Mouse (Mus musculus): ENCODE results near the gene Hhat. TPM values are rescaled to one million over a fixed set of nuclear protein-coding genes. Genes with fewer than 3 reads are reported as not detected.

The Hhat gene
- polyA plus RNA-seq, 1 experiment = 0.39 TPM

- Histone ChIP-seq H3K27ac (ENCODE audit: insufficient read depth, low read depth, low read length) (no peak overlapping the region), H3K4me1 (ENCODE audit: control insufficient read depth, insufficient read depth, low read length) (no peaks in the 10 kb centered on the region), H3K4me3 (ENCODE audit: insufficient read depth, low read length) (no peak overlapping the region)
- no peak for TF ChIP-seq POLR2A (IDR thresholded peaks at IDR 0.05; ENCODE audit: borderline replicate concordance, low read depth, low read length)
- TF ChIP-seq CTCF (IDR thresholded peaks at IDR 0.05; ENCODE audit: low read depth, low read length) = no peak
These were observed 307.3 kb downstream of the Hhat start for GRCm38 (mm10) chr1:192463732-192464131.

GRCm38 (mm10) chr1:192457526-192458206 is 313.4 kb downstream of the Hhat start:
- Histone ChIP-seq H3K27ac (ENCODE audit: insufficient read depth, low read depth, low read length) (no peak overlapping the region), H3K4me1 (ENCODE audit: control insufficient read depth, insufficient read depth, low read length) (no peaks in the 10 kb centered on the region), H3K4me3 (ENCODE audit: insufficient read depth, low read length) (no peak overlapping the region)
- TF ChIP-seq CTCF (IDR thresholded peaks at IDR 0.05; ENCODE audit: low read depth, low read length) (no peak), POLR2A (IDR thresholded peaks at IDR 0.05; ENCODE audit: borderline replicate concordance, low read depth, low read length) (no peak)

- no peaks in the 10 kb centered on the region for H3K4me1 ChIP-seq (ENCODE audit: control insufficient read depth, insufficient read depth, low read length)
- TF ChIP-seq CTCF (IDR thresholded peaks at IDR 0.05; ENCODE audit: low read depth, low read length) = no peak
- TF ChIP-seq POLR2A (IDR thresholded peaks at IDR 0.05; ENCODE audit: borderline replicate concordance, low read depth, low read length) = no peak
- no peak overlapping the region for H3K4me3 ChIP-seq (ENCODE audit: insufficient read depth, low read length)
- H3K27ac ChIP-seq (ENCODE audit: insufficient read depth, low read depth, low read length) = no peak overlapping the region
These were observed 314.0 kb downstream of the Hhat start for GRCm38 (mm10) chr1:192457037-192457436.

GRCm38 (mm10) chr1:192454981-192455380 is 316.0 kb downstream of the Hhat start:
- Histone ChIP-seq H3K27ac (ENCODE audit: insufficient read depth, low read depth, low read length) (no peak overlapping the region), H3K4me1 (ENCODE audit: control insufficient read depth, insufficient read depth, low read length) (no peaks in the 10 kb centered on the region), H3K4me3 (ENCODE audit: insufficient read depth, low read length) (no peak overlapping the region)
- TF ChIP-seq CTCF (IDR thresholded peaks at IDR 0.05; ENCODE audit: low read depth, low read length) = no peak
- TF ChIP-seq POLR2A (IDR thresholded peaks at IDR 0.05; ENCODE audit: borderline replicate concordance, low read depth, low read length) = no peak

GRCm38 (mm10) chr1:192454501-192454900 is 316.5 kb downstream of the Hhat start:
- Histone ChIP-seq H3K4me1 (ENCODE audit: control insufficient read depth, insufficient read depth, low read length) (no peaks in the 10 kb centered on the region), H3K4me3 (ENCODE audit: insufficient read depth, low read length) (no peak overlapping the region), H3K27ac (ENCODE audit: insufficient read depth, low read depth, low read length) (no peak overlapping the region)
- TF ChIP-seq POLR2A (IDR thresholded peaks at IDR 0.05; ENCODE audit: borderline replicate concordance, low read depth, low read length) (no peak), CTCF (IDR thresholded peaks at IDR 0.05; ENCODE audit: low read depth, low read length) (no peak)

GRCm38 (mm10) chr1:192451722-192452121 is 319.3 kb downstream of the Hhat start:
- no peaks in the 10 kb centered on the region for H3K4me1 ChIP-seq (ENCODE audit: control insufficient read depth, insufficient read depth, low read length)
- no peak overlapping the region for H3K27ac ChIP-seq (ENCODE audit: insufficient read depth, low read depth, low read length)
- no peak for TF ChIP-seq CTCF (IDR thresholded peaks at IDR 0.05; ENCODE audit: low read depth, low read length)
- TF ChIP-seq POLR2A (IDR thresholded peaks at IDR 0.05; ENCODE audit: borderline replicate concordance, low read depth, low read length) = no peak
- H3K4me3 ChIP-seq (ENCODE audit: insufficient read depth, low read length) = no peak overlapping the region

- no peaks in the 10 kb centered on the region for H3K4me1 ChIP-seq (ENCODE audit: control insufficient read depth, insufficient read depth, low read length)
These were observed 320.6 kb downstream of the Hhat start for GRCm38 (mm10) chr1:192450425-192450824.

GRCm38 (mm10) chr1:192449572-192450351 is 321.3 kb downstream of the Hhat start:
- H3K4me1 ChIP-seq (ENCODE audit: control insufficient read depth, insufficient read depth, low read length) = no peaks in the 10 kb centered on the region
- no peak for TF ChIP-seq CTCF (IDR thresholded peaks at IDR 0.05; ENCODE audit: low read depth, low read length)
- TF ChIP-seq POLR2A (IDR thresholded peaks at IDR 0.05; ENCODE audit: borderline replicate concordance, low read depth, low read length) = no peak
- no peak overlapping the region for H3K4me3 ChIP-seq (ENCODE audit: insufficient read depth, low read length)
- H3K27ac ChIP-seq (ENCODE audit: insufficient read depth, low read depth, low read length) = no peak overlapping the region

More at GRCm38 (mm10) chr1:192450425-192450824, 320.6 kb downstream of the Hhat start:
- H3K27ac ChIP-seq (ENCODE audit: insufficient read depth, low read depth, low read length) = no peak overlapping the region
- H3K4me3 ChIP-seq (ENCODE audit: insufficient read depth, low read length) = no peak overlapping the region
- TF ChIP-seq CTCF (IDR thresholded peaks at IDR 0.05; ENCODE audit: low read depth, low read length) (no peak), POLR2A (IDR thresholded peaks at IDR 0.05; ENCODE audit: borderline replicate concordance, low read depth, low read length) (no peak)

- Histone ChIP-seq H3K4me3 (ENCODE audit: insufficient read depth, low read length) (no peak overlapping the region), H3K27ac (ENCODE audit: insufficient read depth, low read depth, low read length) (no peak overlapping the region), H3K4me1 (ENCODE audit: control insufficient read depth, insufficient read depth, low read length) (no peaks in the 10 kb centered on the region)
- TF ChIP-seq CTCF (IDR thresholded peaks at IDR 0.05; ENCODE audit: low read depth, low read length) (no peak), POLR2A (IDR thresholded peaks at IDR 0.05; ENCODE audit: borderline replicate concordance, low read depth, low read length) (no peak)
These were observed 322.5 kb downstream of the Hhat start for GRCm38 (mm10) chr1:192448512-192448911.

GRCm38 (mm10) chr1:192447666-192448065 is 323.4 kb downstream of the Hhat start:
- H3K27ac ChIP-seq (ENCODE audit: insufficient read depth, low read depth, low read length) = no peak overlapping the region
- H3K4me3 ChIP-seq (ENCODE audit: insufficient read depth, low read length) = no peak overlapping the region
- no peaks in the 10 kb centered on the region for H3K4me1 ChIP-seq (ENCODE audit: control insufficient read depth, insufficient read depth, low read length)
- TF ChIP-seq CTCF (IDR thresholded peaks at IDR 0.05; ENCODE audit: low read depth, low read length) = no peak

Other genes with a start within 250 kb of the Hhat start
- gene Sertad4, start 84.5 kb upstream of the Hhat start, polyA plus RNA-seq (2012; ENCODE audit: insufficient read depth, insufficient read length, missing spikeins) = not detected in 2 replicates

Data from bone marrow macrophage, adult 2 months (primary cell).